Mouse (Mus musculus): ENCODE data around the gene Dpf3. TPM values are rescaled to one million over a fixed set of nuclear protein-coding genes. Genes with fewer than 3 reads are reported as not detected.

Dpf3 gene
- polyA plus RNA-seq, 1 experiment, result 0.52 TPM

- H3K4me2 ChIP-seq (ENCODE audit: low read depth), result no peak overlapping the region
- TF ChIP-seq USF1 (IDR thresholded peaks at IDR 0.05; ENCODE audit: low read depth), result no peak
- no peak for TF ChIP-seq TCF12 (IDR thresholded peaks at IDR 0.05; ENCODE audit: insufficient read depth, poor library complexity, severe bottlenecking)
- no peak for TF ChIP-seq TCF3 (IDR thresholded peaks at IDR 0.05; ENCODE audit: insufficient read length, low read depth)
- no peak overlapping the region for H3ac ChIP-seq (ENCODE audit: control insufficient read depth, insufficient read length)
- no peaks in the 10 kb centered on the region for H3K36me3 ChIP-seq (ENCODE audit: control insufficient read depth, insufficient read depth)
- H3K27me3 ChIP-seq (ENCODE audit: control insufficient read depth, insufficient read depth, insufficient read length), result no peaks in the 10 kb centered on the region
- H3K4me3 ChIP-seq, result no peak overlapping the region
- H3K79me2 ChIP-seq (ENCODE audit: control insufficient read depth, insufficient read depth), result no peaks in the 10 kb centered on the region
These were observed 195.6 kb downstream of the Dpf3 start for GRCm38 (mm10) chr12:83291915-83292314.

DNA sequence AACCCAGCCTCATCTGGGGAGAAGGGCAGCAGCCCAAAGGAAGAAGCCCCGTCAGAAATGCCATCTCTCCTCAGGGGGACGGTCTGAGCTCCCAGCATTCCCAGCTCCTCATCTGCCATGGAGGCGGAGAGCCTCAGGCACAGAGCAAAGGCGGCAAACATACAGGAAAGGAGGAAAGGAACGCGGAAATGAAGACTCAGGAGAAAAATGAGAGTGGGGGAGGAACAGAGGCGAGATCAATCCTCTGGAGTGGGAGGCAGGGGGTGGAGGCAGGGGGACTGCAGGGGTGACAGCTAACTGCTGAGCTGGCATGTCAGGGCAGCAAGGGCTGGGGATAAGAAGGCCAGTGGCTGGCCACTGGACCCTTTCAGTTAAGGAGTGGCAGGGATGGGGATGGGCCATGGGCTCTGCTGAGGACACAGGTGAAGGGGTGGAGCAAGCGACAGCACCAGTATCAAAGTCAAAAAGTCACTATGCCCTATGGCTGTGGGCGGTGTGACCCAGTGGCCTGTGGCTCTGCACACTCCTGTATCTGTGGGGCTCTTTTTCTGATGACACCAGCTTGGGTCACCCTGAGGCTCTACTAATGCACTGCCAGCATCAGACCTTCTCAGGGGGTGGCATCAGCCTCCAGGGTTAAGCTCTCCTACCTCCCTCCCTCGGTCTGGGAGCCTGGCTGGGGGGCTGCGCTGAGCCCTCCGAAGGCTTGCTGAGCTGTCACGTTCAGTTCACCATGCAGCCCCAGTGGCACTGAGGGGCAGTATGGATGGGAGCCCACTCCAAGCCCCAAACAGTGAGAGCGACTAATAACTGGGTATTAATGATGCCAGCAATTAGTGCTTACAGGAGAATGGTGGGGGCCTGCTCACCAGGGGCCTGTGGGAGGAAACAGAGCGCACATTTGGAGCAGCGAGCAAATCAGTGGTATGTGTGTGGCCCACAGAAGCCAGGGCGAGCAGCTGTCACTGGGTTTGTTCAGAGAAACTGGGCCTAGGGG is 200.7 kb downstream of the Dpf3 start:
- TF ChIP-seq CEBPB (IDR thresholded peaks at IDR 0.05; ENCODE audit: insufficient read depth, poor library complexity, severe bottlenecking) (no peak), REST (IDR thresholded peaks at IDR 0.05; ENCODE audit: insufficient read depth, insufficient read length) (no peak), USF1 (IDR thresholded peaks at IDR 0.05; ENCODE audit: low read depth) (no peak), SRF (IDR thresholded peaks at IDR 0.05; ENCODE audit: control insufficient read depth, insufficient read length, low read depth) (no peak), MYOD1 (IDR thresholded peaks at IDR 0.05; ENCODE audit: control insufficient read depth in 1 of 3, insufficient read length in 2 of 3, low read depth in 2 of 3) (no peak), E2F4 (IDR thresholded peaks at IDR 0.05; ENCODE audit: insufficient read depth) (no peak), TCF12 (IDR thresholded peaks at IDR 0.05; ENCODE audit: insufficient read depth, poor library complexity, severe bottlenecking) (no peak), TCF3 (IDR thresholded peaks at IDR 0.05; ENCODE audit: insufficient read length, low read depth) (no peak), MAX (IDR thresholded peaks at IDR 0.05; ENCODE audit: low read depth) (no peak), POLR2AphosphoS2 (IDR thresholded peaks at IDR 0.05; ENCODE audit: insufficient read length, low read depth) (no peak), MYOG (IDR thresholded peaks at IDR 0.05; ENCODE audit: control insufficient read depth in 1 of 3, insufficient read depth in 1 of 3, insufficient read length in 2 of 3, low read depth in 2 of 3) (no peak), POLR2A (IDR thresholded peaks at IDR 0.05; ENCODE audit: insufficient read length, low read depth) (no peak)
- Histone ChIP-seq H3K4me3 (no peak overlapping the region), H3K4me2 (ENCODE audit: low read depth) (no peak overlapping the region), H3K36me3 (ENCODE audit: control insufficient read depth, insufficient read depth) (no peaks in the 10 kb centered on the region), H3ac (ENCODE audit: control insufficient read depth, insufficient read length) (no peak overlapping the region), H3K27me3 (ENCODE audit: control insufficient read depth, insufficient read depth, insufficient read length) (no peaks in the 10 kb centered on the region), H3K79me2 (ENCODE audit: control insufficient read depth, insufficient read depth) (no peaks in the 10 kb centered on the region)

GRCm38 (mm10) chr12:83283591-83284320 is 203.8 kb downstream of the Dpf3 start:
- TF ChIP-seq REST (IDR thresholded peaks at IDR 0.05; ENCODE audit: insufficient read depth, insufficient read length) (no peak), USF1 (IDR thresholded peaks at IDR 0.05; ENCODE audit: low read depth) (no peak), E2F4 (IDR thresholded peaks at IDR 0.05; ENCODE audit: insufficient read depth) (no peak), TCF12 (IDR thresholded peaks at IDR 0.05; ENCODE audit: insufficient read depth, poor library complexity, severe bottlenecking) (no peak), MYOG (IDR thresholded peaks at IDR 0.05; ENCODE audit: control insufficient read depth in 1 of 3, insufficient read depth in 1 of 3, insufficient read length in 2 of 3, low read depth in 2 of 3) (no peak), POLR2AphosphoS2 (IDR thresholded peaks at IDR 0.05; ENCODE audit: insufficient read length, low read depth) (no peak), SRF (IDR thresholded peaks at IDR 0.05; ENCODE audit: control insufficient read depth, insufficient read length, low read depth) (no peak), MYOD1 (IDR thresholded peaks at IDR 0.05; ENCODE audit: control insufficient read depth in 1 of 3, insufficient read length in 2 of 3, low read depth in 2 of 3) (no peak), MAX (IDR thresholded peaks at IDR 0.05; ENCODE audit: low read depth) (no peak), TCF3 (IDR thresholded peaks at IDR 0.05; ENCODE audit: insufficient read length, low read depth) (no peak), POLR2A (IDR thresholded peaks at IDR 0.05; ENCODE audit: insufficient read length, low read depth) (no peak), CEBPB (IDR thresholded peaks at IDR 0.05; ENCODE audit: insufficient read depth, poor library complexity, severe bottlenecking) (no peak)

DNA sequence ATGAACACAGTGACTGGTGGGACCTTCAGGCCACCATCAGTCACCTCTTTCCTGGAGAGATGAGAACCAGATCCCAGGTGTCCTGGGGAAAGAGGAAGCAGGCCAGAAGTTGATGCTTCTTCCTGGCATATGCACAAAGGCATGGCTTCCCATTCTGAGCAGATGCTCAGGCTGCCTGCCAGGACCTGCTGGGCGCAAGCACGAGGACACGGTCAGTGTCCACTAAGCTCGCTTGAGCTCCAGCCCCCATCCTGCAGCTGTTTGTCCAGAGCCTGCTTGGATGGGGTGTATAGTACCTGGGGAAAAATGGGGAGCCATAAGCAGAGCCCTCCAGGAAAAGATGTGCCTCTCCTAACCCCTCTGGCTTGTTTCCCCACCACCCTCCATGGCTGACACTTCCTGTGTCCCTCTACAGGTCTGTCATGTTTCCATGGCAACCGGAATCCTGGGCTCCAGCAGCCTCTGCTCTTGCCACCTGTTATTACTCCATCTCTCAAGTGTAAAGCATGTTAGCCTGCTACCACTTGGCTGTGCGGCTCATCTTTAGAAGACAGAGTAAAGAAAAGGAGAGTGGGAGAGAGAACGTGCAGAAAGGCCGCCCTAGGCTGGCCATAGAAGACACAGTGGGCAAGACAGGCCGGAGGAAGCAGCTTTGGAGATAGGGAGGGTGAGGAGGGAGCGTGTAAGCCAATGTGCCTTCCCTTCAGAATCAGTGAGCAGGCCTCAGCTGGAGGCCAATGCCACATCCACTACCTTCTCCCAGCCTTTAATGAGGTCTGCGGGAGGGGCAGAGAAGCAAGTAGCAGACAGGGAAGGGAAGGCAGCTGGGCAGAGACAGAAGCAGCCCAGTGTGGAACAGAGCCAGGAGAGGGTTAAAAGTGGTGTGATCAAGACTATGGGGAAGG is 209.7 kb downstream of the Dpf3 start:
- Histone ChIP-seq H3K79me2 (ENCODE audit: control insufficient read depth, insufficient read depth) (no peaks in the 10 kb centered on the region), H3K4me3 (no peak overlapping the region), H3ac (ENCODE audit: control insufficient read depth, insufficient read length) (no peak overlapping the region), H3K4me2 (ENCODE audit: low read depth) (no peak overlapping the region), H3K36me3 (ENCODE audit: control insufficient read depth, insufficient read depth) (no peaks in the 10 kb centered on the region), H3K27me3 (ENCODE audit: control insufficient read depth, insufficient read depth, insufficient read length) (no peaks in the 10 kb centered on the region)
- TF ChIP-seq POLR2AphosphoS2 (IDR thresholded peaks at IDR 0.05; ENCODE audit: insufficient read length, low read depth) (no peak), CEBPB (IDR thresholded peaks at IDR 0.05; ENCODE audit: insufficient read depth, poor library complexity, severe bottlenecking) (no peak), TCF3 (IDR thresholded peaks at IDR 0.05; ENCODE audit: insufficient read length, low read depth) (no peak), SRF (IDR thresholded peaks at IDR 0.05; ENCODE audit: control insufficient read depth, insufficient read length, low read depth) (no peak), USF1 (IDR thresholded peaks at IDR 0.05; ENCODE audit: low read depth) (no peak), TCF12 (IDR thresholded peaks at IDR 0.05; ENCODE audit: insufficient read depth, poor library complexity, severe bottlenecking) (no peak), POLR2A (IDR thresholded peaks at IDR 0.05; ENCODE audit: insufficient read length, low read depth) (no peak), MAX (IDR thresholded peaks at IDR 0.05; ENCODE audit: low read depth) (no peak), E2F4 (IDR thresholded peaks at IDR 0.05; ENCODE audit: insufficient read depth) (no peak), MYOD1 (IDR thresholded peaks at IDR 0.05; ENCODE audit: control insufficient read depth in 1 of 3, insufficient read length in 2 of 3, low read depth in 2 of 3) (no peak), REST (IDR thresholded peaks at IDR 0.05; ENCODE audit: insufficient read depth, insufficient read length) (no peak), MYOG (IDR thresholded peaks at IDR 0.05; ENCODE audit: control insufficient read depth in 1 of 3, insufficient read depth in 1 of 3, insufficient read length in 2 of 3, low read depth in 2 of 3) (no peak)

More at GRCm38 (mm10) chr12:83283591-83284320, 203.8 kb downstream of the Dpf3 start:
- Histone ChIP-seq H3K4me2 (ENCODE audit: low read depth) (no peak overlapping the region), H3ac (ENCODE audit: control insufficient read depth, insufficient read length) (no peak overlapping the region), H3K79me2 (ENCODE audit: control insufficient read depth, insufficient read depth) (no peaks in the 10 kb centered on the region), H3K36me3 (ENCODE audit: control insufficient read depth, insufficient read depth) (no peaks in the 10 kb centered on the region), H3K27me3 (ENCODE audit: control insufficient read depth, insufficient read depth, insufficient read length) (no peaks in the 10 kb centered on the region), H3K4me3 (no peak overlapping the region)
